Mouse (Mus musculus) limb, embryonic 14.5 days (tissue): ENCODE results near the gene Dynll2. TPM values are rescaled to one million over a fixed set of nuclear protein-coding genes. Genes with fewer than 3 reads are reported as not detected.

Source experiments
- ATAC-seq: fragments of 200-750 bp; cut with Nextera tagmentation; 2 replicates; pipeline ENCODE4 v1.8.0; 2017; ENCODE audit warnings: low read depth, moderate number of reproducible peaks, moderate TSS enrichment; ENCODE audit not compliant: low FRiP score
- DNase-seq: peaks from one replicate; pipeline ENCODE4 v3.0.0-alpha.2; 2015; ENCODE audit warnings: low spot score
- H3K27ac ChIP-seq: fragments of 300-500 bp; sonication (generic); replicated peaks from 2 replicates; pipeline ENCODE4 v1.5.1; 2014; ENCODE audit warnings: low read depth, mild to moderate bottlenecking, low read length, moderate library complexity, mixed read lengths
- H3K27me3 ChIP-seq: fragments of 300-500 bp; sonication (generic); 2 replicates; pipeline ENCODE4 v1.6.1; 2014; ENCODE audit warnings: low read length, mixed read lengths; ENCODE audit not compliant: control insufficient read depth, insufficient read depth
- H3K36me3 ChIP-seq: fragments of 300-500 bp; sonication (generic); 2 replicates; pipeline ENCODE4 v1.6.1; 2014; ENCODE audit warnings: mild to moderate bottlenecking, low read length, moderate library complexity, mixed read lengths; ENCODE audit not compliant: control insufficient read depth, insufficient read depth
- H3K4me1 ChIP-seq: fragments of 300-500 bp; sonication (generic); 2 replicates; pipeline ENCODE4 v1.6.1; 2014; ENCODE audit warnings: antibody characterized with exemption, low read length, mixed read lengths; ENCODE audit not compliant: control insufficient read depth, insufficient read depth
- H3K4me2 ChIP-seq: fragments of 300-500 bp; sonication (generic); replicated peaks from 2 replicates; pipeline ENCODE4 v1.6.1; 2014; ENCODE audit warnings: low read depth, mild to moderate bottlenecking, low read length, moderate library complexity; ENCODE audit not compliant: severe bottlenecking
- H3K4me3 ChIP-seq: fragments of 300-500 bp; sonication (generic); replicated peaks from 2 replicates; pipeline ENCODE4 v1.5.1; 2014; ENCODE audit warnings: low read length
- H3K9ac ChIP-seq: fragments of 300-500 bp; sonication (generic); 2 replicates; pipeline ENCODE4 v1.6.1; 2014; ENCODE audit warnings: mild to moderate bottlenecking, low read depth, low read length, moderate library complexity; ENCODE audit not compliant: severe bottlenecking
- H3K9me3 ChIP-seq: fragments of 300-500 bp; sonication (generic); 2 replicates; pipeline ENCODE4 v1.6.1; 2016; ENCODE audit warnings: low read length; ENCODE audit not compliant: control insufficient read depth
- POLR2A ChIP-seq: fragments of 200-500 bp; IDR thresholded peaks from 2 replicates; pipeline ENCODE4 v1.8.0; 2012; ENCODE audit warnings: inconsistent platforms, mild to moderate bottlenecking, moderate library complexity, borderline replicate concordance; ENCODE audit not compliant: insufficient read depth, insufficient read length; ENCODE audit errors: extremely low read depth
- WGBS: fragments of 180-500 bp; shearing (Covaris S2); extraction: QIAGEN DNeasy Blood & Tissue Kit; methylation state at CpG from one replicate; pipeline ENCODE4 v1.1.7; 2014; 5-methylcytosine and 5-hydroxymethylcytosine counted together
- polyA plus RNA-seq, 2 experiments: library from polyadenylated mRNA; depleted of rRNA in 1 of 2; stranded (reverse) in 1 of 2; unstranded in 1 of 2; fragments of >200 nt; fragmentation: Nextera tagmentation in 1 of 2; extraction: Ambion mirVana in 1 of 2; gene quantifications; 2 replicates each; pipeline versions ENCODE4 v1.2.1 to v1.2.3; 2012 to 2014

Dynll2 gene
- polyA plus RNA-seq, 2 experiments: 12.8 to 84.3 TPM

DNA sequence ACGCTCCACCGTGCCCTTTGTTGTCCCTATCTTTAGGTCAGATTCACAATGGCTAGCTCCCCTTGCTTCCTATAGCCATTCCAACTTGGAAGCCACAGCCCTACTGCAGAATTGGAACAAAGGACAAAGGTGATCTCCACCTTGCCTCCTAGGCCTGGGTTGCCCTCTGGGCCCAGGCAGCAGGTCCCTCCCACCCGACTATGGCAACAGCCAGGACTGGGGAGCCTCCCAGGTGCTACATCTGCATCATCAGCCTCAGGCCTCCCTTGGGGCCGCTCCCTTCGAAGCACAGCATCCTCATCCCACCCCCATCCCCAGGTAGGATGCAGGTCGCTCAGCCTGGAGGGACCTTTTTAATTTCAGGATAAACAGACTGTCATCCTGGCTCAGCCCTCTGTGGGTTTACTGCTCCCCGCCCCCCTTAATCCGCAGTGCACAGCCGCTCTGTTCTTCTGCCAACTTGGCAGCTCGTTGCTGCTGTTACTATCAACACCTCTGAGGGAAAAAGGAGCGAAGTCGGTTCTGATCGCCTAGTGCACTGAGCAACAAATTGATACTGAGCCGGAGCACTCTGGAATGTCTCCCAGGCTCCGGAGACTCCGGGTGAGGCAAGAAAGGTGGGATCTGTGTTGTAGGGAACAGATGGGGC, 22.3 kb upstream of the Dynll2 start:
- H3K27me3 ChIP-seq: no peaks in the 10 kb centered on the region
- H3K9me3 ChIP-seq: no peaks in the 10 kb centered on the region
- DNase-seq (peak; percentile 60), ATAC-seq (no peak)
- peak overlapping the region; percentile 33 for H3K4me2 ChIP-seq
- WGBS: 18% methylated on average over 16 of the region's 16 CpGs
- peaks cover 17% of the 10 kb centered on the region for H3K4me1 ChIP-seq
- peak overlapping the region; percentile 22 for H3K9ac ChIP-seq
- no peaks in the 10 kb centered on the region for H3K36me3 ChIP-seq
- no peak for TF ChIP-seq POLR2A
- no peak overlapping the region; the same call in 1 of the 2 replicates for H3K4me3 ChIP-seq
- H3K27ac ChIP-seq: no peak overlapping the region

DNA sequence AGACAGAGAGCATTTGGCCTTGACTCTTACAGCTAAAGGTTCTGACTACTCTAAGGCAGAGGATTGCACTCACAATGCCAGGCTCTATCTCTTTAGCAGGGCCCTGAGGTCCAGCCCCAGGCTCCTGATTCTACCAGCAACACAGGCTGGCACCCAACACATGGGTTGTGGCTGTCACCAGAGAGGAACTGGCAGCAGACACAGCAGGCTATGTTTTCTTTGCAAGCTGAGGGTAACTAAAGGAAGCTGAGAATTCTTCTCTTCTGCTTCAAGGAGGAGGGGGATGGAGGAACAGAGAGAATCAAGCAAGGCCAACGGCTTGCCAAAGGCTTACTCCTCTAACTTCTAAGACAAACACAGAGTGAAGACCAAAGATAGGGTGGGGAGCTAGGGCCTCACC, 21.3 kb upstream of the Dynll2 start:
- ATAC-seq (no peak), DNase-seq (no peak)
- 32% methylated on average over 1 of the region's 1 CpGs for WGBS
- no peaks in the 10 kb centered on the region for H3K36me3 ChIP-seq
- H3K4me3 ChIP-seq: no peak overlapping the region
- no peaks in the 10 kb centered on the region for H3K9me3 ChIP-seq
- H3K27ac ChIP-seq: no peak overlapping the region
- no peak overlapping the region for H3K4me2 ChIP-seq
- H3K27me3 ChIP-seq: no peaks in the 10 kb centered on the region
- H3K4me1 ChIP-seq: peaks cover 17% of the 10 kb centered on the region
- H3K9ac ChIP-seq: no peak overlapping the region
- no peak for TF ChIP-seq POLR2A

DNA sequence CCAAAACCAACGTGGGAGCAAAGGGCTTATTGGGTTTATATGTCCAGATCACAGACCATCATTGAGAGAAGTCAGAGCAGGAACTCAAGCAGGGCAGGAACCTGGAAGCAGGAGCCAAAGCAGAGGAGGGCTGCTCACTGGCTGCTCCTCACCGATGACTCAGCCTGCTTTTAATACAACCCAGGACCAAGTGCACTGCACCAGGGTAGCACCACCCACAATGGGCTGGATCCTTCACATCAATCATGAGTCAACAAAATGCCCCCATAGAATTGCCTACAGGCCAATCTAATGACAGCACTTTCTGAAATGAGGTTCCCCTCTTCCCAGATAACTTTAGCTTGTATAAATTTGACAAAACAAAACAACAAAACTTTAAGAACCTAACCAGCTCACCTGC, 16.8 kb upstream of the Dynll2 start:
- no peak overlapping the region for H3K9ac ChIP-seq
- H3K27me3 ChIP-seq: no peaks in the 10 kb centered on the region
- ATAC-seq (no peak), DNase-seq (no peak)
- no peak overlapping the region for H3K27ac ChIP-seq
- no peak overlapping the region for H3K4me3 ChIP-seq
- no peaks in the 10 kb centered on the region for H3K4me1 ChIP-seq
- WGBS: 40% methylated on average over 2 of the region's 2 CpGs
- H3K4me2 ChIP-seq: no peak overlapping the region
- no peaks in the 10 kb centered on the region for H3K9me3 ChIP-seq
- no peaks in the 10 kb centered on the region for H3K36me3 ChIP-seq
- no peak for TF ChIP-seq POLR2A

DNA sequence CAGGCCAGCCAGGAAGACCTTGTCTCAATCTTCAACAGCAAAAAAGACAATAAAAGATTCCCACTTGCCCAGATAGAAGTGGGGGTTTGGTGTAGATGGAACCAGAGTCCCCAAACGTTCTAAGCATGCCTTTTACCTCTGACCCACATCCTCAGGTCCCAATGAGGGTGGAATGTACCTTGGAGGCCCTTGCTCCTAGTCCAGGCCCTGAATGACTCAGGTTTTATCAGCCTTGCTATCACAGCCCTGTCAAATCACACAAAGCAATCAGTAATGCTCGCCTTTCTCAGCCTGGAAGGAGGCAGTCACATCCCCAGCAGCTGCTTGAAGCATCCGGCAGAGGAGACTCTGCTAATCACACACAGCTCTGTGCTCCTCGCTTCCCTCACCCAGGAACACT, 15.4 kb upstream of the Dynll2 start:
- H3K27ac ChIP-seq: no peak overlapping the region
- H3K9me3 ChIP-seq: no peaks in the 10 kb centered on the region
- no peaks in the 10 kb centered on the region for H3K4me1 ChIP-seq
- ATAC-seq: no peak
- WGBS: 51% methylated on average over 4 of the region's 4 CpGs
- TF ChIP-seq POLR2A: no peak
- H3K27me3 ChIP-seq: no peaks in the 10 kb centered on the region
- no peak overlapping the region for H3K9ac ChIP-seq
- no peaks in the 10 kb centered on the region for H3K36me3 ChIP-seq
- no peak overlapping the region for H3K4me3 ChIP-seq
- DNase-seq: no peak
- no peak overlapping the region for H3K4me2 ChIP-seq

DNA sequence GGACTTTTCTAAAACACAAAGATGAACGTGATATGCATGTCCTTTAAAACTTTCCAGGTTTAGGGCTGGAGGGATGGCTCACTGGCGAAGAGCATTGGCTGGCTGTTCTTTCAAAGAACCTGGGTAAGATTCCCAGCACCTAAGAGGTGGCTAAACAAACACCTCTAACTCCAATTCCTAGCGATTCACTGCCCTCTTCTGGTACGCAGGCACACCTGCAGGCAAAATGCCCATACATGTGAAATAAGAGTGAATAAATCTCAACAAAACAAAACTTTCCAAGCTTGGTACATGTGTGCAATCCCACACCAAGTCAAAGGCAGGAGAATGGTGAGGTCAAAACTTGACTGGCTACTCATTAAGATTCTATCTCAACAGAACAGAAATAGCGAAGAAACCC, 12.4 kb upstream of the Dynll2 start:
- no peaks in the 10 kb centered on the region for H3K9me3 ChIP-seq
- 88% methylated on average over 5 of the region's 5 CpGs for WGBS
- H3K4me2 ChIP-seq: no peak overlapping the region
- H3K9ac ChIP-seq: no peak overlapping the region
- H3K27me3 ChIP-seq: no peaks in the 10 kb centered on the region
- no peak overlapping the region for H3K27ac ChIP-seq
- no peak for ATAC-seq
- H3K36me3 ChIP-seq: no peaks in the 10 kb centered on the region
- DNase-seq: no peak
- H3K4me1 ChIP-seq: no peaks in the 10 kb centered on the region
- no peak overlapping the region for H3K4me3 ChIP-seq
- no peak for TF ChIP-seq POLR2A
